Mouse (Mus musculus) cerebellum, adult 2 months (tissue): ENCODE results near the gene Gm21885. TPM values are rescaled to one million over a fixed set of nuclear protein-coding genes. Genes with fewer than 3 reads are reported as not detected.
A peak's percentile ranks its signal among the peaks of the same experiment; 100 is the strongest.

ENCODE experiments used
- DNase-seq, 2 experiments: peaks; one replicate each; pipeline ENCODE4 v3.0.0; 2021
- H3K27ac ChIP-seq: fragments of 200-500 bp; 2 replicates; pipeline ENCODE4 v1.5.1; 2012; ENCODE audit warnings: low read length, control low read depth, inconsistent platforms; ENCODE audit not compliant: insufficient read depth
- H3K27me3 ChIP-seq: fragments of 200-500 bp; 2 replicates; pipeline ENCODE4 v1.6.1; 2012; ENCODE audit warnings: inconsistent platforms, mild to moderate bottlenecking, low read length, moderate library complexity; ENCODE audit not compliant: control insufficient read depth, insufficient read depth
- H3K4me1 ChIP-seq: fragments of 200-500 bp; 2 replicates; pipeline ENCODE4 v1.6.1; 2011; ENCODE audit warnings: low read length; ENCODE audit not compliant: control insufficient read depth, insufficient read depth
- H3K4me3 ChIP-seq: fragments of 200-500 bp; replicated peaks from 2 replicates; pipeline ENCODE3; 2011; ENCODE audit warnings: mild to moderate bottlenecking, low read depth, low read length, control low read depth; ENCODE audit not compliant: insufficient read depth
- CTCF ChIP-seq: fragments of 200-500 bp; IDR thresholded peaks from 2 replicates; pipeline ENCODE4 v1.5.1; 2011; ENCODE audit warnings: low read depth, mild to moderate bottlenecking, control low read depth, low read length, moderate library complexity, borderline replicate concordance; ENCODE audit not compliant: insufficient read depth
- POLR2A ChIP-seq: fragments of 200-500 bp; IDR thresholded peaks from 2 replicates; pipeline ENCODE4 v1.6.1; 2011; ENCODE audit warnings: low read length, control low read depth, borderline replicate concordance; ENCODE audit not compliant: insufficient read depth
- WGBS: fragments of 180-500 bp; shearing (Covaris S2); methylation state at CpG from one replicate; pipeline ENCODE4 v1.1.7; 2018; 5-methylcytosine and 5-hydroxymethylcytosine counted together
- polyA plus RNA-seq: library from polyadenylated mRNA; depleted of rRNA; stranded (reverse); fragments of >200 nt; gene quantifications from 2 replicates; pipeline ENCODE4 v1.2.3, GENCODE M21; 2012

Gene Gm21885
- polyA plus RNA-seq, 1 experiment: not detected

GRCm38 (mm10) chr11:94316528-94316927 is 34.9 kb downstream of the Gm21885 start:
- no peak for TF ChIP-seq POLR2A
- no peak for TF ChIP-seq CTCF
- WGBS: 48% methylated on average over 2 of the region's 2 CpGs
- no peak overlapping the region for H3K4me3 ChIP-seq
- no peaks in the 10 kb centered on the region for H3K27me3 ChIP-seq
- H3K4me1 ChIP-seq: peaks cover 17% of the 10 kb centered on the region; the same call in 1 of the 2 replicates
- no peak for DNase-seq
- H3K27ac ChIP-seq: no peak overlapping the region

- no peak overlapping the region for H3K4me3 ChIP-seq
- DNase-seq: no peak
- no peak overlapping the region for H3K27ac ChIP-seq
- no peak for TF ChIP-seq POLR2A
- no peak for TF ChIP-seq CTCF
- H3K4me1 ChIP-seq: peaks cover 15% of the 10 kb centered on the region; the same call in 1 of the 2 replicates
- H3K27me3 ChIP-seq: no peaks in the 10 kb centered on the region
- WGBS: 28% methylated on average over 1 of the region's 1 CpGs
Observed at GRCm38 (mm10) chr11:94317014-94317413, 35.3 kb downstream of the Gm21885 start.

GRCm38 (mm10) chr11:94317515-94317914 is 35.8 kb downstream of the Gm21885 start:
- no peak overlapping the region for H3K27ac ChIP-seq
- 27% methylated on average over 4 of the region's 4 CpGs for WGBS
- H3K4me1 ChIP-seq: peaks cover 12% of the 10 kb centered on the region; the same call in 1 of the 2 replicates
- no peaks in the 10 kb centered on the region for H3K27me3 ChIP-seq
- DNase-seq: no peak
- no peak overlapping the region for H3K4me3 ChIP-seq
- no peak for TF ChIP-seq CTCF
- no peak for TF ChIP-seq POLR2A

DNA sequence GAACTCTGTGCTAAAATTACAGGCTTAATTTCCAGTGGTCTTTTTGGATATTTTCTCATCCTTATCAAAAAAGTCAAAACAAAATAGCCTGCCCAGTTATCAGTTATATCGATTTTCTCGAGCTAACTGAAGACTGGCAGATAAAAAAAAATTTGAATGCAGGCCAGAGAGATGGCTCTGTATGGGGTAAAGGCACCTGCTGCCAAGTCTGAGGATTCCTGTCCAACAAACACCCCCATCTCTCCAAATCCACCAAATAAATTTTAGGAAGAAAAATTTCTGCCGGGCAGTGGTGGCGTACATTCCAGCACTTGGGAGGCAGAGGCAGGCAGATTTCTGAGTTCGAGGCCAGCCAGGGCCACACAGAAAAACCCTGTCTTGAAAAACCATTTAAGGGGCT is 36.4 kb downstream of the Gm21885 start:
- Histone ChIP-seq H3K27me3 (no peaks in the 10 kb centered on the region), H3K4me1 (peaks cover 9% of the 10 kb centered on the region; the same call in 1 of the 2 replicates), H3K27ac (no peak overlapping the region), H3K4me3 (no peak overlapping the region)
- DNase-seq: peak in 1 of 2 experiments; percentile 36
- TF ChIP-seq POLR2A: no peak
- no peak for TF ChIP-seq CTCF
- WGBS: 24% methylated on average over 5 of the region's 5 CpGs

GRCm38 (mm10) chr11:94320969-94321930 is 39.6 kb downstream of the Gm21885 start:
- TF ChIP-seq POLR2A: no peak
- TF ChIP-seq CTCF: no peak
- Histone ChIP-seq H3K4me1 (peaks cover 2% of the 10 kb centered on the region; the same call in 1 of the 2 replicates), H3K27ac (peak overlapping the region; percentile 80), H3K27me3 (no peaks in the 10 kb centered on the region), H3K4me3 (peak overlapping the region; percentile 72)
- DNase-seq: peak; percentile 30 to 73
- WGBS: under 1% methylated on average over 67 of the region's 67 CpGs

- WGBS: 1% methylated on average over 36 of the region's 36 CpGs
- Histone ChIP-seq H3K4me3 (peak within 1 kb of the TSS; percentile 89), H3K27me3 (no peaks in the 10 kb centered on the region), H3K4me1 (peaks cover 5% of the 10 kb centered on the region; the same call in 1 of the 2 replicates), H3K27ac (peak within 1 kb of the TSS; percentile 80)
- DNase-seq: peak; percentile 95 to 96
- TF ChIP-seq POLR2A (peak; percentile 89; the same call in 1 of the 2 replicates), CTCF (no peak)
Observed at GRCm38 (mm10) chr11:94321931-94322400, 40.3 kb downstream of the Gm21885 start, which contains the start of gene Luc7l3. Luc7l3 (minus strand) TSS chr11:94321988.

- no peaks in the 10 kb centered on the region for H3K27me3 ChIP-seq
- no peak for DNase-seq
- TF ChIP-seq POLR2A: no peak
- TF ChIP-seq CTCF: no peak
- H3K27ac ChIP-seq: peak overlapping the region; percentile 67; the same call in 1 of the 2 replicates
- H3K4me1 ChIP-seq: peaks cover 5% of the 10 kb centered on the region; the same call in 1 of the 2 replicates
- no peak overlapping the region for H3K4me3 ChIP-seq
- 54% methylated on average over 5 of the region's 5 CpGs for WGBS
Observed at GRCm38 (mm10) chr11:94322636-94323035, 41.0 kb downstream of the Gm21885 start.
